Mouse (Mus musculus): ENCODE measurements around the gene Ptger4. TPM values are rescaled to one million over a fixed set of nuclear protein-coding genes. Genes with fewer than 3 reads are reported as not detected.

Ptger4 gene
- polyA plus RNA-seq (2012; fragmentation: generic; extraction: Trizol) = under 1 TPM; 0.05 to 0.35 TPM

DNA sequence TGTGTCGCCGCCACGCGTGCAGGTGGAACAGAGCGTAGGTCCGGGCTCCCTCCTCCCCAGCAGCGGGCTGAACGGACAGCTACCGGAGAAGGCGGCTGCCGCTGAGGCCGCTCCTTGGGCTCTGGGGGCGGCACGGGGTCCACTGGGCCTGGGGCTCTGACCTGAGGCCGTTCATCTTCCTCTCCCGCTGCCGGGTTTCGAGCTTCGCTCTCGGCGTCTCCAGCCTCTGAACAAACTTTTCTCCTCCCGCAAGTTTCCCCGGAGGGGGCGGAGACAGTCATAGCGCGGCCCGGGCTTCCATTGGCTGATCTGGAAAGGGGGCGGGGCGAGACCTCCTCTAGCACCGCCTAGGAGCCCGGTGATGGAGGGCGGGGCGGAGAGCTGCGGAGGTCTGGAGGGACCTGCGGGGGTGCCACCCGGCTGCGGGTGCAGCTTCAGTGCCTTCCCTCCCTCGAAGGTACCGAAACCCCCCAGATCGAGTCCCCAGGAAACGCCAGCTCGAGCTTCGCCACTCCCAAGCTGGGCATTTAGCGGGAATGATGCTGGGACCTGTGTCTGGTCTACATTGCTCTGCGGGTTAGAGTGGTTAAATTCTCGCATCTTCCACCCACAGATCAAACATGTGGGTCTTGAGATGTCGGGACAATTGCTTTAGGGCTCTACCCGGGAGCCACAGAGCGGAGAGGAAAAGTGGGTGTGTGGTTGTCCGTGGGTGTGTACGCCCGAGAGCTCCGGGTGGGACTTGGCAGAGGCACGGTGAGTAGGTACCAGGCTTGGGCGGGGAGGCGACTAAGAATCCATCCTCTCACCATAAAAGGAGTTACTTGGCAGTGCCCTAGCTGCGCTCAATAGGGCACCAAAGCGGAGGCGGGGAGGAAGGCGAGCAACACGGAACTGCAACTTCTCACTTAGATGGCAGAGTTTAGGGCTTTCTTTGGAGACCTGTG lies at the start of gene Ptger4:
TSS of gene Ptger4 (minus strand) at position 229 of the 947 bp plus-strand sequence.

GRCm38 (mm10) chr15:5185366-5186292 lies 58.4 kb downstream of the Ptger4 start, which contains the start of gene Ttc33:
Ttc33 (plus strand) TSS chr15:5185525.

Other genes starting within 250 kb of the Ptger4 start
- not detected for gene C7, start 180.4 kb downstream of the Ptger4 start, polyA plus RNA-seq (2012; fragmentation: generic; extraction: Trizol)
- gene Card6, start 135.6 kb downstream of the Ptger4 start, polyA plus RNA-seq (2012; fragmentation: generic; extraction: Trizol) = 1 to 10 TPM in 1 of 2 experiments, under 1 TPM in 1; 0.09 to 1.1 TPM
- gene Rpl37, start 127.5 kb downstream of the Ptger4 start, polyA plus RNA-seq (2012; fragmentation: generic; extraction: Trizol) = 1,000 to 10,000 TPM; 4,060 to 4,572 TPM
- 1 to 10 TPM; 2.1 to 5.7 TPM for gene Prkaa1, start 100.3 kb downstream of the Ptger4 start, polyA plus RNA-seq (2012; fragmentation: generic; extraction: Trizol)
- 10 to 100 TPM in 1 of 2 experiments, 1 to 10 TPM in 1; 1.5 to 11.1 TPM for gene Ttc33, start 58.7 kb downstream of the Ptger4 start, polyA plus RNA-seq (2012; fragmentation: generic; extraction: Trizol)